Mouse (Mus musculus) telencephalon, adult 2 months (tissue): ENCODE measurements around the gene Olfr114.

Experiments used
- DNase-seq: peaks from one replicate; pipeline ENCODE4 v3.0.0-alpha.2; 2011; ENCODE audit warnings: low read depth, low spot score

Olfr114 gene

DNA sequence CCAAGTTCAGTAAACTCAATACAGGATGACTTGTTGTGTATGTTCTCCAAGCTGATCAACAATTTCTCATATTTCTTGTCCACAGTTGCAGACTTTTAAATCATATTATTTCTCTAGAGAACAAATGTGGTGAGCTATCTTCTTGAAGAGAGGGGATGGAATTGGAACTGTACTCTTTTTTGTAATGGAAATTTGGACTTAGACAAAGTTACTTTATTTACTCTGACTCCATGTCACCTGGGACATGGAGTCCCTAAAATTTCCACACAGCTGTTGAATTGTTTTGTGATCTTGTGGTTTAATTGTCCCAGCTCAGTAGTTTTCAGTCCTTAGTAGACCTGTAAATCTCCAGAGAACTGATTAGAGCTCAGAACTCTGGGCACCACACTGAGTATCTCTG, at the start of gene Olfr114:
TSS of gene Olfr114 (minus strand) at position 101 of the 400 bp plus-strand sequence.
- no peak for DNase-seq

- DNase-seq, result no peak
Measured at GRCm38 (mm10) chr17:37627009-37627408, 34.5 kb upstream of the Olfr114 start, which contains the start of the genes Olfr115 and Olfr116. TSS of gene Olfr115 (minus strand) at chr17:37627109. TSS of gene Olfr116 (minus strand) at chr17:37627199.

GRCm38 (mm10) chr17:37577563-37577962, 15.0 kb downstream of the Olfr114 start, which contains the start of gene Olfr113:
TSS of gene Olfr113 (minus strand) at chr17:37577663.
- DNase-seq, result no peak

DNA sequence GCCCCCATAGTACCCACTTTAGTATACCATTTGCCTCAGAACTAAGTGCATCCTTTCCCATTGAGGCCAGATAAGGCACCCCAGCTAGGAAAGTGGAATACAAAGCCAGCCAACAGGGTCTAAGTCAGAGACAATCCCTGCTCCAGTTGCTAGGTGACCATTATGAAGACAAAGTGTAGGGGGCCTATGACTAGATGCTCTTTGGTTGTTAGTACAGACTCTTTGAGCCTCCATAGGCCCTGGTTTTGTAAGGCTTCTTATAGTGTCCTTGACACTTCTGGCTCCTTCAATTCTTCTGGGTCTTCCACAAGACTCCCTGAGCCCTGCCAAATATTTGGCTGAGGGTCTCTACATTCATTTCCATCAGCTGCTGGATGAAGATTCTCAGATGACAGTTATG, 23.2 kb downstream of the Olfr114 start, which contains the start of gene Olfr112:
TSS of gene Olfr112 (minus strand) at position 101 of the 400 bp plus-strand sequence.
- DNase-seq, result no peak

DNA sequence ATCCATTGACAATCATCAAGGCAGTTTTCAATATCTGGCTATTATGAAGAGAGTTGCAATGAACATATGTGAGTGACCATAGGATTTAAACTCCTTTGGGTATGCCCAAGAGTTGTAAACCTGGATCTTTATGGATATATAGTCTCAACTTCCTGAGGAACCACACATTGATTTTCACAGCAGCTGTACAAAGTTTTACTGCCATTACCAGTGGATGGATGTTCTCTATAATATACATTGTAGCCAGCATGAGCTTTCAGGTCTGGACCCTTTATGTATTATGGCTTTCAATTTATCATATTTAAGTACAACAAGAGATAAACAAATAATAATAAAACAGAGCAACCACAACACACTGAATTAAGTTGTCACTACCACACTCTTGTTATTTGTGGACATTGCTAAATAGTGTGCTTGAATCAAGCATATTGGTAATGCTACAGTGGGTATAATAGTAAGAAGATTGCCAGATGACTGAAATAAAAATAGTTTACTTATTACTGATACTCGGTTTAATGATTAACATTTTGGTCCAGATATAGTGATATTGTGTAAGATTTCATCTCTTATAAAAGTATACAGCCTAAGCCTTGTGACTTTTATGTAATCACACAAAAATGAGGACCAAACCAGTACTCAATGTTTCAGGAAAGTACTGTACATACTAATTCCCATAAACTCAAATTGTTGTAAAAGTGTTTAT, 33.5 kb downstream of the Olfr114 start:
- DNase-seq, result no peak

DNA sequence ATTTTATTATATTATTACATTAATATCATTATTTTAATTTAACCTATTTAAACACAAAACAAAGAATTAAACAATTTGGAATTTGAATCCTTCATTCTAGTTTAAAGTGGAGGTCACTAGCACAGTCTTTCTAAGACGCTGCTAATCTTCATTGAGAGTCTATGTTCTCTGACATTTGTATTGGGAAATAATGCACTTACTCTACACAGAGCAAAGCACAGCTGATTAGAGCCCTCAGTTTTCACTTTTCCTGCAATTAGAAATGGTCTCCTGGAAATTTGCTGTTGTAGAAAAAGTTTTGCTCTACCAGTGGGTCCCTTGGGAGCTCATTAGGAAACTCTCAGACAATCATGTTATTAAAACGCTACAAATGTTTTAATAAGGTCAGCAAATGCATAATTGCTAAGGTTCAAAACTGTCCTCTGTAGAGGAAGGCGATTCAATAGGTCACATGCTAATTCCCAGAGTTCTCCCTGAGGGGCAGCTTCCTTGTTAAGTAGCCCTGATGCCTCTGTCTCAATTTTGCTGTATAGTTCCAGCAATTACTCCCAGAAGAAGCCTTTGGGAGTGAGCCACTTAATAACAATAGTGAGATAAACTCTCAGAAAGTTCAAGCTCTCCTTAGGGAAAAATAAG, 48.6 kb downstream of the Olfr114 start:
- DNase-seq, result no peak

GRCm38 (mm10) chr17:37541454-37542119, 51.0 kb downstream of the Olfr114 start:
- DNase-seq, result no peak
